Mouse (Mus musculus) erythroblast, embryonic 14.5 days (primary cell): Measurements from ENCODE around the gene Pitpnm2. TPM values are rescaled to one million over a fixed set of nuclear protein-coding genes. Genes with fewer than 3 reads are reported as not detected.
"Not testable (repeated sequence)": the region's sequence is repeated elsewhere in the genome, so short reads cannot be mapped to it uniquely, and the experiment has no call there.

Experiments used
- H3K27me3 ChIP-seq: 2 replicates; pipeline ENCODE4 v1.6.1; 2012; ENCODE audit warnings: inconsistent platforms; ENCODE audit not compliant: control insufficient read depth
- H3K36me3 ChIP-seq: 2 replicates; pipeline ENCODE4 v1.6.1; 2012; ENCODE audit warnings: mild to moderate bottlenecking, inconsistent platforms; ENCODE audit not compliant: control insufficient read depth
- H3K4me1 ChIP-seq: 2 replicates; pipeline ENCODE4 v1.6.1; 2012; ENCODE audit warnings: inconsistent platforms; ENCODE audit not compliant: control insufficient read depth
- H3K4me3 ChIP-seq: replicated peaks from 2 replicates; pipeline ENCODE3; 2012; ENCODE audit warnings: moderate library complexity, mild to moderate bottlenecking, inconsistent platforms
- H3K9me3 ChIP-seq: 2 replicates; pipeline ENCODE4 v1.6.1; 2012; ENCODE audit warnings: low read length, inconsistent platforms, mixed read lengths; ENCODE audit not compliant: control insufficient read depth
- GATA1 ChIP-seq: IDR thresholded peaks from 2 replicates; pipeline ENCODE4 v1.6.1; 2012; ENCODE audit warnings: low read length, inconsistent platforms, mixed read lengths
- TAL1 ChIP-seq: IDR thresholded peaks from 3 replicates; pipeline ENCODE4 v1.6.1; 2012; ENCODE audit warnings: low read length, inconsistent platforms, mixed read lengths
- polyA plus RNA-seq: library from polyadenylated mRNA; stranded (reverse); fragments of >175 nt; gene quantifications from 2 replicates; pipeline ENCODE4 v1.2.3, GENCODE M21; 2012

Pitpnm2 gene
- polyA plus RNA-seq, 1 experiment = 0.38 TPM

- H3K27me3 ChIP-seq = no peaks in the 10 kb centered on the region
- no peaks in the 10 kb centered on the region; the same call in 1 of the 2 replicates for H3K4me1 ChIP-seq
- TF ChIP-seq GATA1 (no peak), TAL1 (no peak)
- H3K36me3 ChIP-seq = peaks cover 26% of the 10 kb centered on the region
- H3K9me3 ChIP-seq = no peaks in the 10 kb centered on the region
- no peak overlapping the region for H3K4me3 ChIP-seq
Measured at GRCm38 (mm10) chr5:124219431-124219830, 30.1 kb downstream of the Pitpnm2 start.

- Histone ChIP-seq H3K4me1 (no peaks in the 10 kb centered on the region; the same call in 1 of the 2 replicates), H3K9me3 (no peaks in the 10 kb centered on the region), H3K4me3 (no peak overlapping the region), H3K27me3 (no peaks in the 10 kb centered on the region), H3K36me3 (peaks cover 29% of the 10 kb centered on the region)
- no peak for TF ChIP-seq TAL1
- TF ChIP-seq GATA1 = no peak
Measured at GRCm38 (mm10) chr5:124218986-124219385, 30.6 kb downstream of the Pitpnm2 start.

DNA sequence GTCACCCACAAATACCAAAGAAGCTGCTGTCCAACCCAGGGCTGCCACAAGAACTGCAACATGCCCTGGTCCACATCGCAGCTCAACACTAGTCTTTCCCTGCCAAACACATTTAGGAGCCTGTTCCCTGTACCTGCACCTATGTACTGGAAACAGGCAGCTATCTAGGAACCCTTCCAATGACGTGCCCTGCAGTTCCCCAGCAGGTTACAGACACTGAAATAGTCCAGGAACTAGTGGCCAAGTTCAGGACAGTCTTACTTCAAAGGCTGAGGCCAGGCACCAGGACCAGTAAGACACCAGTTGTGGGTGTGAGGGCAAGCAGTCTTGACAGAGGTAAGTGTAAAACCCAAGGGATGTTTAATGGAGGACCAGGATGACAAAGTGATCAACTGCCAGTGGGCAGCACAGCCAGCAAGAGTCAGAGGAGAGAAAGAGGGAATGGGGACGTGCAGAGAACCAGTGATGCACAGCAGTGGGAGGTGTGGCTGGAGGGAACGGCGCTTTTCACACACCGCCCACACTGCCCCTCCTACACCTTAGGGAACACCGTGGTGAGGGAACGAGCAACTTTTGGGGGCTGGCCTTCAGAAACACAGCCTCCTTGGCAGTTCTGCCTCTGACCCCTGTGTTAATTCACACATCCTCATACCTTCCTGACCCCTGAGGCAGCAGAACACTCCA lies 31.9 kb downstream of the Pitpnm2 start:
- no peak overlapping the region for H3K4me3 ChIP-seq
- TF ChIP-seq GATA1 = no peak
- TF ChIP-seq TAL1 = no peak
- no peaks in the 10 kb centered on the region for H3K27me3 ChIP-seq
- H3K9me3 ChIP-seq = no peaks in the 10 kb centered on the region
- H3K4me1 ChIP-seq = no peaks in the 10 kb centered on the region; the same call in none of the 2 replicates
- H3K36me3 ChIP-seq = peaks cover 28% of the 10 kb centered on the region

- H3K4me1 ChIP-seq, H3K27me3 ChIP-seq, H3K9me3 ChIP-seq, H3K4me3 ChIP-seq: not testable (repeated sequence)
- peaks cover 27% of the 10 kb centered on the region for H3K36me3 ChIP-seq
Measured at GRCm38 (mm10) chr5:124217092-124217491, 32.5 kb downstream of the Pitpnm2 start.

- H3K4me1 ChIP-seq = peaks cover 3% of the 10 kb centered on the region
- H3K36me3 ChIP-seq = peaks cover 27% of the 10 kb centered on the region
- TF ChIP-seq TAL1 (no peak), GATA1 (no peak)
- no peak overlapping the region for H3K4me3 ChIP-seq
- H3K27me3 ChIP-seq = no peaks in the 10 kb centered on the region
- no peaks in the 10 kb centered on the region for H3K9me3 ChIP-seq
Measured at GRCm38 (mm10) chr5:124216403-124216802, 33.2 kb downstream of the Pitpnm2 start.

- no peak for TF ChIP-seq TAL1
- no peak for TF ChIP-seq GATA1
- Histone ChIP-seq H3K4me3 (no peak overlapping the region), H3K9me3 (no peaks in the 10 kb centered on the region), H3K27me3 (no peaks in the 10 kb centered on the region), H3K36me3 (peaks cover 27% of the 10 kb centered on the region), H3K4me1 (peaks cover 9% of the 10 kb centered on the region)
Measured at GRCm38 (mm10) chr5:124215647-124216046, 33.9 kb downstream of the Pitpnm2 start.

DNA sequence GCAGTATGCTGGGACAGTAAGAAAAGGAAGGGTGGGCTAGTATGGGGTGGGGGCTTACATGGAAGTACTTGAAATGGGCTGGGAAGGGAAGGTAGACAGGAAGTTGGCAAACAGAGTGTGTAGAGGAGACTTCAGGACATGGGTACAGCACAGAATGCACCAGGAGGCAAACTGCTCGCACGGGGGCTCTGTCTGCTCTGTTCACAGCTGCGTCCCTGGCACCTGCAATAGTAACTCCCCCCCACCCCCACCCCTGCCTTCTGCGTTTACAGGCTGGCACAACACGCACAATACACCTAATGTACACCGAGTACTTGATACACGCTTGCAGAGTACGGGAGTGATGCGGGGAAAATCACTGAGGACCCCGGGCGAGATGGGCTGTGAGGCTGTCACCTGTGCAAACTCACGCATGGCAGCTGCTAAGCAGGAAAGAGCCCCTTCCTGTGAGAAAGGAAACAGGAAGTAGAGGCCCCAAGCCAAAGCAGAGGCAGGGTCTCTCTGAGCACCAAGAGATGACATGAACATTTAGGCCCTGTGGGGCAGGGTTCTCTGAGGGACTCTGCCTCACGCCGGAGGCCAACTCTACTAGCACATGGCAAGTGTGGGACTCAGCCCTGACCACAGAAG lies 34.9 kb downstream of the Pitpnm2 start:
- Histone ChIP-seq H3K4me1 (peaks cover 19% of the 10 kb centered on the region), H3K36me3 (peaks cover 26% of the 10 kb centered on the region)
- TF ChIP-seq GATA1 (no peak), TAL1 (no peak)

GRCm38 (mm10) chr5:124213588-124214469 lies 35.7 kb downstream of the Pitpnm2 start:
- H3K27me3 ChIP-seq = no peaks in the 10 kb centered on the region
- no peak for TF ChIP-seq GATA1
- no peak for TF ChIP-seq TAL1
- H3K4me3 ChIP-seq = no peak overlapping the region
- peaks cover 26% of the 10 kb centered on the region for H3K36me3 ChIP-seq
- peaks cover 23% of the 10 kb centered on the region for H3K4me1 ChIP-seq
- H3K9me3 ChIP-seq = no peaks in the 10 kb centered on the region

More for the DNA sequence above, 34.9 kb downstream of the Pitpnm2 start:
- Histone ChIP-seq H3K9me3 (no peaks in the 10 kb centered on the region), H3K27me3 (no peaks in the 10 kb centered on the region), H3K4me3 (no peak overlapping the region)

DNA sequence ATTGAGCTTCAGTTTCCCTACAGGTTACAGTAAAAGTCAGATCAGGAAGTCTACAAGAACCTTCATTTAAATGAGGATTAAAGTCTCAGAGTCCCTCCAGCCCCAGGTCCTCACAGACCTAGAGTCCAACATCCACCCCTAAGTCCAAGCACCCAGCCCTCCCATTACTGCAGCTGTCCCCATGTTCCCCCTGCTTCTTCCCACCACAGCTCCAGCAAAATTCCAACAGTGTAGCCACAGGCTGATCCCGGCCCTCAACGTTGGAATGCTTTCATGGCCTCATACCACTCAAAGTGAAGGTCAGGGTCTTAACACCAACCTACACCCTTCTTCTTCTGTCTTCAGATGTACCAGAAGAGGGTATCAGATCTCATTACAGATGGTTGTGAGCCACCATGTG lies 37.9 kb downstream of the Pitpnm2 start:
- H3K4me1 ChIP-seq = peaks cover 45% of the 10 kb centered on the region
- no peaks in the 10 kb centered on the region for H3K27me3 ChIP-seq
- no peak for TF ChIP-seq TAL1
- TF ChIP-seq GATA1 = no peak
- no peak overlapping the region for H3K4me3 ChIP-seq
- no peaks in the 10 kb centered on the region for H3K9me3 ChIP-seq
- peaks cover 24% of the 10 kb centered on the region for H3K36me3 ChIP-seq
